In the genomic region with DNA sequence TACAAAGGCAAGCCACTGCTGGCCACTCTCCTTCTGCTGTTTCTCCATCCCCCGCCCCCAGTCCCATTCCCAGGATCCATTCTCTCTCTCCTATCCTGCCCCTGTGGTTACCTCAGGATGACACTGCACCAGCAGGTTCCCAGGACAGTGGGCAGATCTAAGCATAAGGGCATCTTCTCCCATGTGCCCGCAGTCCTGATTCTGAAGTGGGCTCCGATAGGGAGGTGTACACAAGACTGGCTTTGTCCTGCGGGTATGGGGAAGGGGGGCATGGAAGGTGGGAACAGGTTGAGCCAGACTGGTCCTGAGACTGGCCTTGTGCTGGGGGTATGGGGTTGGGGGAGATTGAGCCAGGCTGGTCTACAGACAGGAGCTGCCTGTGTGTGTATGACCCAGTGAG, we compare ENCODE assay signal across 24 mouse cellular contexts. TPM values are rescaled to one million over a fixed set of nuclear protein-coding genes. Genes with fewer than 3 reads are reported as not detected.
DNase-seq lines count a peak whose midpoint lies in the region; ATAC-seq lines count a peak whose summit lies in the region.
"Had no signal": no experiment of that assay in that cellular context is flagged by ENCODE, and none has a peak within 500 bp of the region (broad histone marks: within the 10 kb centered on the region; RNA-seq: fewer than 3 reads in every experiment).

No protein-coding gene starts in this region.

- H3K4me3 ChIP-seq in embryonic facial prominence, embryonic 12.5 days = no peak overlapping the region
- no peak overlapping the region for H3K4me3 ChIP-seq in embryonic facial prominence, embryonic 10.5 days
- H3K4me3 ChIP-seq in hindbrain, embryonic 16.5 days (ENCODE audit: low read length) = no peak overlapping the region
- H3K4me3 ChIP-seq in hindbrain, embryonic 13.5 days = no peak overlapping the region
- no peak overlapping the region for H3K4me3 ChIP-seq in midbrain, embryonic 12.5 days
- H3K4me3 ChIP-seq in midbrain, embryonic 16.5 days (ENCODE audit: low read depth, low read length) = no peak overlapping the region
- H3K4me3 ChIP-seq: embryonic facial prominence, embryonic 13.5 days; gastrocnemius, adult 2 months; heart, embryonic 10.5 days had no signal

- ATAC-seq in embryonic facial prominence, embryonic 12.5 days (ENCODE audit: insufficient number of reproducible peaks, insufficient read depth, low FRiP score, low TSS enrichment) = no peak
- ATAC-seq in hindbrain, embryonic 16.5 days = no peak
- no peak for ATAC-seq in hindbrain, embryonic 13.5 days (ENCODE audit: low FRiP score)
- no peak for ATAC-seq in midbrain, embryonic 12.5 days (ENCODE audit: low FRiP score, low read depth)
- no peak for ATAC-seq in midbrain, embryonic 16.5 days
- ATAC-seq: CD4-positive, CD25-positive, alpha-beta regulatory T cell, adult 4 months; forebrain, embryonic 14.5 days had no signal

- H3K9me3 ChIP-seq in embryonic facial prominence, embryonic 12.5 days = no peaks in the 10 kb centered on the region
- H3K9me3 ChIP-seq in embryonic facial prominence, embryonic 10.5 days = no peaks in the 10 kb centered on the region
- H3K9me3 ChIP-seq in hindbrain, embryonic 16.5 days (ENCODE audit: control insufficient read depth, low read length) = no peaks in the 10 kb centered on the region
- no peaks in the 10 kb centered on the region for H3K9me3 ChIP-seq in hindbrain, embryonic 13.5 days
- no peaks in the 10 kb centered on the region for H3K9me3 ChIP-seq in midbrain, embryonic 12.5 days
- no peaks in the 10 kb centered on the region for H3K9me3 ChIP-seq in midbrain, embryonic 16.5 days (replicated peaks; ENCODE audit: control insufficient read depth, low read length, poor library complexity, severe bottlenecking)
- H3K9me3 ChIP-seq: embryonic facial prominence, embryonic 13.5 days; G1E; heart, embryonic 10.5 days had no signal

- peaks cover 5% of the 10 kb centered on the region; the same call in 1 of the 2 replicates for H3K4me1 ChIP-seq in embryonic facial prominence, embryonic 12.5 days
- H3K4me1 ChIP-seq in embryonic facial prominence, embryonic 10.5 days = peaks cover 21% of the 10 kb centered on the region
- peaks cover 8% of the 10 kb centered on the region for H3K4me1 ChIP-seq in hindbrain, embryonic 16.5 days (ENCODE audit: control insufficient read depth, insufficient read depth, low read depth, low read length)
- peaks cover 21% of the 10 kb centered on the region for H3K4me1 ChIP-seq in hindbrain, embryonic 13.5 days (replicated peaks)
- peaks cover 8% of the 10 kb centered on the region; the same call in 1 of the 2 replicates for H3K4me1 ChIP-seq in midbrain, embryonic 12.5 days
- peaks cover 15% of the 10 kb centered on the region for H3K4me1 ChIP-seq in midbrain, embryonic 16.5 days (ENCODE audit: control insufficient read depth, insufficient read depth, low read length)

- no peak for DNase-seq in embryonic facial prominence, embryonic 10.5 days (ENCODE audit: low spot score)
- DNase-seq in left cerebral cortex, postnatal 14 days (ENCODE audit: low spot score in 2 of 2) = no peak
- DNase-seq: adrenal gland, postnatal 10 days; B cell, adult 2 months; cerebellum, adult 11 months; cerebellum, adult 8-10 months; cerebellum, postnatal 14 days; embryo, embryonic 11 days; gastrocnemius, adult 2 months; gastrocnemius, postnatal 25 days; heart, postnatal 10 days; heart, postnatal 4 days had no signal

- WGBS in embryonic facial prominence, embryonic 12.5 days = 78% methylated on average over 4 of the region's 4 CpGs
- WGBS in embryonic facial prominence, embryonic 10.5 days = 78% methylated on average over 4 of the region's 4 CpGs
- 82% methylated on average over 4 of the region's 4 CpGs for WGBS in hindbrain, embryonic 16.5 days
- WGBS in hindbrain, embryonic 13.5 days = 75% methylated on average over 4 of the region's 4 CpGs
- WGBS in midbrain, embryonic 12.5 days = 89% methylated on average over 4 of the region's 4 CpGs
- WGBS in midbrain, embryonic 16.5 days = 89% methylated on average over 4 of the region's 4 CpGs

- 0 out of 2 replicates have a peak overlapping the region, but pooled peaks have one; percentile 0 for H3K9ac ChIP-seq in embryonic facial prominence, embryonic 12.5 days
- 0 out of 2 replicates have a peak overlapping the region, but pooled peaks have one; percentile 14 for H3K9ac ChIP-seq in hindbrain, embryonic 16.5 days (ENCODE audit: low read depth, low read length)
- no peak overlapping the region for H3K9ac ChIP-seq in hindbrain, embryonic 13.5 days
- H3K9ac ChIP-seq in midbrain, embryonic 12.5 days (replicated peaks) = no peak overlapping the region
- no peak overlapping the region for H3K9ac ChIP-seq in midbrain, embryonic 16.5 days (ENCODE audit: low read depth, low read length)
- H3K9ac ChIP-seq: embryonic facial prominence, embryonic 13.5 days had no signal

- intact Hi-C loops in left cerebral cortex, postnatal 14 days (cut with DNase I) = no loop called here

- no peak overlapping the region for H3K27ac ChIP-seq in embryonic facial prominence, embryonic 12.5 days
- H3K27ac ChIP-seq in embryonic facial prominence, embryonic 10.5 days (replicated peaks) = no peak overlapping the region
- peak overlapping the region; percentile 16; the same call in 1 of the 2 replicates for H3K27ac ChIP-seq in hindbrain, embryonic 16.5 days (ENCODE audit: low read depth, low read length)
- no peak overlapping the region for H3K27ac ChIP-seq in hindbrain, embryonic 13.5 days
- H3K27ac ChIP-seq in midbrain, embryonic 12.5 days (replicated peaks) = peak overlapping the region; percentile 7; the same call in 1 of the 2 replicates
- H3K27ac ChIP-seq in midbrain, embryonic 16.5 days (ENCODE audit: low read length) = peak overlapping the region; percentile 10; the same call in 1 of the 2 replicates
- H3K27ac ChIP-seq: embryonic facial prominence, embryonic 13.5 days; gastrocnemius, adult 2 months; heart, embryonic 10.5 days had no signal

- no peaks in the 10 kb centered on the region for H3K36me3 ChIP-seq in embryonic facial prominence, embryonic 12.5 days
- H3K36me3 ChIP-seq in embryonic facial prominence, embryonic 10.5 days (replicated peaks) = no peaks in the 10 kb centered on the region
- no peaks in the 10 kb centered on the region for H3K36me3 ChIP-seq in hindbrain, embryonic 16.5 days (ENCODE audit: control insufficient read depth, insufficient read depth, low read length)
- no peaks in the 10 kb centered on the region for H3K36me3 ChIP-seq in hindbrain, embryonic 13.5 days
- no peaks in the 10 kb centered on the region for H3K36me3 ChIP-seq in midbrain, embryonic 12.5 days
- H3K36me3 ChIP-seq in midbrain, embryonic 16.5 days (ENCODE audit: control insufficient read depth, insufficient read depth, low read length) = no peaks in the 10 kb centered on the region
- H3K36me3 ChIP-seq: embryonic facial prominence, embryonic 13.5 days; G1E; heart, embryonic 10.5 days had no signal

- H3K27me3 ChIP-seq in embryonic facial prominence, embryonic 12.5 days = no peaks in the 10 kb centered on the region; the same call in 1 of the 2 replicates
- H3K27me3 ChIP-seq in embryonic facial prominence, embryonic 10.5 days (replicated peaks; ENCODE audit: low read depth, poor library complexity, severe bottlenecking) = no peaks in the 10 kb centered on the region
- no peaks in the 10 kb centered on the region for H3K27me3 ChIP-seq in hindbrain, embryonic 16.5 days (replicated peaks; ENCODE audit: control insufficient read depth, insufficient read depth, low read length)
- H3K27me3 ChIP-seq in hindbrain, embryonic 13.5 days = no peaks in the 10 kb centered on the region
- H3K27me3 ChIP-seq in midbrain, embryonic 12.5 days = 0 out of 2 replicates have a peak, but pooled peaks cover 2% of the 10 kb centered on the region
- H3K27me3 ChIP-seq in midbrain, embryonic 16.5 days (ENCODE audit: control insufficient read depth, insufficient read depth, low read depth, low read length) = no peaks in the 10 kb centered on the region

- H3K4me2 ChIP-seq in embryonic facial prominence, embryonic 12.5 days (replicated peaks) = no peak overlapping the region
- no peak overlapping the region for H3K4me2 ChIP-seq in hindbrain, embryonic 16.5 days (ENCODE audit: low read length)
- no peak overlapping the region for H3K4me2 ChIP-seq in hindbrain, embryonic 13.5 days
- H3K4me2 ChIP-seq in midbrain, embryonic 12.5 days (replicated peaks) = no peak overlapping the region
- no peak overlapping the region for H3K4me2 ChIP-seq in midbrain, embryonic 16.5 days (ENCODE audit: low read length)
- H3K4me2 ChIP-seq: embryonic facial prominence, embryonic 13.5 days had no signal

RNA-seq across cellular contexts. Expression of a gene that starts 14.4 kb away (rescaled TPM):
- 3.2 and 3.9 TPM in 2 replicates for polyA plus RNA-seq in embryonic facial prominence, embryonic 12.5 days (2016; fragmentation: Nextera tagmentation; extraction: Ambion mirVana)
- 0.05 and 0.06 TPM in 2 replicates for polyA plus RNA-seq in embryonic facial prominence, embryonic 10.5 days (2016; fragmentation: Nextera tagmentation; extraction: Ambion mirVana)
- polyA plus RNA-seq in hindbrain, embryonic 16.5 days (2015; fragmentation: Nextera tagmentation; extraction: Ambion mirVana) = 23.2 and 26.9 TPM in 2 replicates
- polyA plus RNA-seq in hindbrain, embryonic 13.5 days (2015; fragmentation: Nextera tagmentation; extraction: Ambion mirVana) = 12.1 and 13.4 TPM in 2 replicates
- polyA plus RNA-seq in midbrain, embryonic 12.5 days (2016; fragmentation: Nextera tagmentation; extraction: Ambion mirVana) = 0.98 and 1.9 TPM in 2 replicates
- polyA plus RNA-seq in midbrain, embryonic 16.5 days (2015; fragmentation: Nextera tagmentation; extraction: Ambion mirVana) = 24.4 and 28.1 TPM in 2 replicates
- 10 to 100 TPM; 46.0 to 56.9 TPM for total RNA-seq in left cerebral cortex, postnatal 14 days (2021)
- total RNA-seq: common myeloid progenitor, adult 5-6 weeks; gastrocnemius, adult 2 months; gastrocnemius, postnatal 25 days; granulocyte monocyte progenitor cell, adult 5-6 weeks; heart, postnatal 10 days; heart, postnatal 4 days had no signal
- polyA plus RNA-seq: G1E; heart, embryonic 10.5 days had no signal

RNA-seq across cellular contexts. Expression of a gene that starts 16.5 kb away (rescaled TPM):
- polyA plus RNA-seq in embryonic facial prominence, embryonic 12.5 days (2016; fragmentation: Nextera tagmentation; extraction: Ambion mirVana) = 0.26 and 0.76 TPM in 2 replicates
- polyA plus RNA-seq in embryonic facial prominence, embryonic 10.5 days (2016; fragmentation: Nextera tagmentation; extraction: Ambion mirVana) = 0.13 and 0.25 TPM in 2 replicates
- polyA plus RNA-seq in hindbrain, embryonic 16.5 days (2015; fragmentation: Nextera tagmentation; extraction: Ambion mirVana) = 11.0 and 11.9 TPM in 2 replicates
- 6.8 and 7.3 TPM in 2 replicates for polyA plus RNA-seq in hindbrain, embryonic 13.5 days (2015; fragmentation: Nextera tagmentation; extraction: Ambion mirVana)
- 1.5 and 1.7 TPM in 2 replicates for polyA plus RNA-seq in midbrain, embryonic 12.5 days (2016; fragmentation: Nextera tagmentation; extraction: Ambion mirVana)
- polyA plus RNA-seq in midbrain, embryonic 16.5 days (2015; fragmentation: Nextera tagmentation; extraction: Ambion mirVana) = 12.9 and 13.7 TPM in 2 replicates
- total RNA-seq in left cerebral cortex, postnatal 14 days (2021) = 10 to 100 TPM; 41.2 to 43.1 TPM
- total RNA-seq: common myeloid progenitor, adult 5-6 weeks; G1E; gastrocnemius, adult 2 months; gastrocnemius, postnatal 25 days; granulocyte monocyte progenitor cell, adult 5-6 weeks had no signal
- polyA plus RNA-seq: G1E had no signal

RNA-seq across cellular contexts. Expression of a gene that starts 57.8 kb away (rescaled TPM):
- polyA plus RNA-seq in embryonic facial prominence, embryonic 12.5 days (2016; fragmentation: Nextera tagmentation; extraction: Ambion mirVana) = 29.2 and 31.9 TPM in 2 replicates
- polyA plus RNA-seq in embryonic facial prominence, embryonic 10.5 days (2016; fragmentation: Nextera tagmentation; extraction: Ambion mirVana) = 35.1 and 37.1 TPM in 2 replicates
- polyA plus RNA-seq in hindbrain, embryonic 16.5 days (2015; fragmentation: Nextera tagmentation; extraction: Ambion mirVana) = 43.4 and 49.0 TPM in 2 replicates
- polyA plus RNA-seq in hindbrain, embryonic 13.5 days (2015; fragmentation: Nextera tagmentation; extraction: Ambion mirVana) = 44.1 and 45.4 TPM in 2 replicates
- polyA plus RNA-seq in midbrain, embryonic 12.5 days (2016; fragmentation: Nextera tagmentation; extraction: Ambion mirVana) = 44.3 and 46.4 TPM in 2 replicates
- polyA plus RNA-seq in midbrain, embryonic 16.5 days (2015; fragmentation: Nextera tagmentation; extraction: Ambion mirVana) = 56.6 and 57.8 TPM in 2 replicates
- 10 to 100 TPM; 71.2 to 72.2 TPM for total RNA-seq in left cerebral cortex, postnatal 14 days (2021)

Comparison
In these comparisons a context has a peak if more than half of its experiments do, and no peak if none do; other contexts are left out.
1. H3K27ac ChIP-seq: peak in hindbrain, embryonic 16.5 days (single experiment), midbrain, embryonic 12.5 days (single experiment) and midbrain, embryonic 16.5 days (single experiment); none in embryonic facial prominence, embryonic 12.5 days (single experiment), embryonic facial prominence, embryonic 10.5 days (single experiment) and hindbrain, embryonic 13.5 days (single experiment).
2. H3K9ac ChIP-seq: peak in embryonic facial prominence, embryonic 12.5 days (single experiment) and hindbrain, embryonic 16.5 days (single experiment); none in hindbrain, embryonic 13.5 days (single experiment), midbrain, embryonic 12.5 days (single experiment) and midbrain, embryonic 16.5 days (single experiment).